Mouse (Mus musculus) gastrocnemius, postnatal 25 days (tissue): ENCODE measurements at regions not wholly inside any gene's neighbourhood (a gene's known extent, or its start where the extent isn't known, plus 50 kb on each side); places are given as distances from the start of the nearest gene placed in this dataset.

ENCODE experiments used
- DNase-seq: peaks from one replicate; pipeline ENCODE4 v3.0.0; 2022

DNA sequence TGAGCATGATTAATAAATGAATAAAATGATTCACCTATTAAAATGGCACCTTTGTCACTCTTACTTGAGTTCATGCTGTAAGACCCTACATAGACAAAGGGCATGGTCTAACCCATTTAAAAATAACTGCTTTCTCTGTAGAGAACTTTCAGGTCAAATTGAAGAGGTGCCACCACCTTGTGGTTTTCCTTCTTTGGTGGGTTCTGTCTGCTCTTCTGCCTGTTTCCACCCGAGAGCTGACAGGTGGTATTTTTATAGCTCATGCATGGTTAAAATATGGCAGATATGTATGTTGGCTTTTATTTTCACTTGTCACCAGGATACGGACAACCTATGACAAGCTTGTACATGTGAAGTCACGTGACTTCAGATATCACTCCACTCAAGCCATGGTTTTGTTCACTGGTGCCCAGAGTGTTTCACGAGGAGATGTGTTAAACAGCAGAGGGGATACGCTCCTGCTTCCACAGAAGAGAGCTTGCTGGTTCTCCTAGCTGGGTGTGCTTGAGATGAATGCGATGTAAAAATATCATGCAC lies 794.3 kb upstream of the Car8 start:
- DNase-seq = no peak

DNA sequence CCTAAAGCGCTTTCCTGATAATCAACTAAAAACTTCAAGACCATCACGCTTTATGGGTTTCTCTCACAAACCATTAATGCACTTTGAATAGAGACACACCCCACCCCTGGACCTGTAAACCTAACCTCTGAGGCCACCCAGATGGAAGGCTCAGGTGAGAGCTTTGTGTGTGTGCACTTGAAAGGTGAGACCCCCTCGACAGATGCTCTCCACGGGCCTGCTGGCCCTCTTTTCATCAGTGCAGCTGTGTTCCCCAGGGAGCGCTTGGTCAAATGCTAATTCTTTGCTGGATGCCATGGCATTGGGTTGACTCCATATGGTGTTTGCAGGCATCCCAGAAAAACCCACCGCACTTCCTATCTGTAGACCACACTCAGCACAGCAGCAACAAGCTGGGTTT lies 792.8 kb upstream of the Car8 start:
- no peak for DNase-seq

DNA sequence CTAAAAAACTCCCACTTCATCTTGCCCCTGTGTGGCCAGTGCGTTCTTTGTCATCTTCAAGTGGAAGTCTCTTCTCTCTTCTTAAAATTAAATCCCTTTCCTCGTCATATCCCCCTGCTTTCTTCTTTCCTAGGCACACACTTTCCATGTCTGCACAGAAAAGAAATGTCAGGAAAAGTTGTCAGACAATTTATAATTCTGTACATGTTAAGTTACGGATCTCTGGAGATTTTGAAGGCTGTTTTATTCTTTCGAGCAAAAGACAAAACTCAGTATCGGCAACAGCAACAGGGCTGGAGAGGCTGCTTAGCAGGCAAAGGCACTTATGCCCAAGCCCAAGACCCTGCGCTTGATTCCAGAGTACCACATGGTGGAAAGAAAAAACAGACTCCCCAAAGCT lies 790.1 kb upstream of the Car8 start:
- no peak for DNase-seq

DNA sequence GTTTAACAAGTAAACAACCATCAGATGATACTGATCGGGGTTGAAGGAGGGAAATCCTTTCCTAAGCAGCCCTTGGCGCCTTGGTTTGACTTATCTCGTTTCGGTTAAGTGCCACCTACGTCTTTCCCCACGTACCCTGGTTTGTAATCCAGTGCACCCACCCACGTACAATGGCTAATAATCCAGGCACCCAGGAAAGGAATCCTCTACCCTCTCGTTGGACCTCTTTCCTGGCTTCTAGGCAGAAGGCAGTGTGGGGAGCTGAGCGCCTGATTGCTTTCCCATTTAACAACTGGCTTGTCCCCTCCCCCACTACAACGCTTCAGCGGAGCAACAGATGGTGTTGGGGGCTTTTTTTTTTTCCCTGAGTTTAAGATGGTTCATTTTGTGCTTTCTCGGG lies 789.6 kb upstream of the Car8 start:
- DNase-seq = no peak

- peak; percentile 77 for DNase-seq
Observed at GRCm38 (mm10) chr4:9027798-9028404, 789.1 kb upstream of the Car8 start.

DNA sequence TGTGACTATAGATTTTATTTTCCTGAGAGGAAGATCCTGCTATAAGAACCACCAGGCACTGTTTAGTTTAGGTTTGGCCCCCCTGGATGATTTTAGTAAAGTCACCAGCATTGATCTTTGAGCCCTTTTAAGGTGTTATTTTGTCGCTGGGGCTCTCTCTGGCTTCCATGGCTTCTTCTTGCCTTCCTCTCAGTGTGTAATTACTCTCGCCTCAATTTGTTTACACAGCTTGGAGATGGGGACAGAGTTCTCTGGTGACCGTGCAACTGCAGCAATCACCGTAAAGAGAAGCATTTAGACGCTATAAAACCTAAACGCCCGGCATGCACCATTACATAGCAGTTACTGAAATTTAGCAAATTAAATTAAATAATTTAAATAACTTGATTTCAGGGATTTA lies 788.5 kb upstream of the Car8 start:
- DNase-seq = no peak

DNA sequence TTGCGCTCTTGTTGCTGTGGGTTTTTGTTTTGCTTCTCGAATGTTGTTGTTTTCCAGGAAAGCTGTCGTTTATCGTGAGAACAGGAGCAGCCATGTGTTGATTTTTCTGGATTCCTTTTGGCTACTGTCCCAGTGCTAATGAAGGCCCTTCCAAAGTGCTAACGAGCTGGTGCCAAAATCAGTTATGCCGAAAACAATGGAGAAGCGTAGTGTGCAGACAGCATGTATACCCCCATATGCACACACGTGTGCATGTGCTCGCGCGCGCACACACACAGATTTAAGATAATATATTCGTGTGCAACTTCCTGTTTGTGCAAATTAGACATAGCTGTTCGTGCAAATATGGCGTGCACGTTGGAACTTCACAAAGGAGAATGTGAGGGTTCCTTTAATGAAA lies 788.0 kb upstream of the Car8 start:
- DNase-seq = no peak

DNA sequence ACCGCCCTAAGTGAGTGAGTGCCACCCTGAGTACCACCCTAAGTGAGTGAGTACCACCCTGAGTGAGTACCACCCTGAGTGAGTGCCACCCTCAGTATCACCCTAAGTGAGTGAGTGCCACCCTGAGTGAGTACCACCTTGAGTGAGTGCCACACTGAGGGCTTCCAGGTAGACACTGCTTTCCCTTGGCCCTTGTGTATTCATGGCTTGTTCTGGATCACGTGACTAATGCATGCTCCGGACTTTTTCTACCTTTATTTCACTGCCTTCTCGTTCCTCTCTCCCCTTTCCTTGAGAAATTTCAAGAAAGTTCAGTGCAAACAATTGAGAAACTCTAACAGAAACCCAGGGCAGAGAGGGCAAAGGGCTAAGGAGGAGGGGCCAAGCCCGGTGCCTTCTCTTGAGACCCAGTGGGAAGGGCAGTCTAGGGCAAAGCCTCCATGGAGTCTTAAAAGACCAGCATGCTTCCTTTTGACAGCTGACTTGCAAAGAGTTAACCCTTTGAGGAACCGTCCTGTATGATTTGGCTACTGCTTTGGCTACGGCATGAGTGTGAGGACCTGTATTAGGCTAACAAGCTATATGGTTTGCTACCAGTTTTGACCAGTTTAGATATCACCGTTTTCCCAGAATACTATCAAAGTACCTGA lies 787.1 kb upstream of the Car8 start:
- DNase-seq = no peak

GRCm38 (mm10) chr4:9024216-9024925 lies 785.5 kb upstream of the Car8 start:
- peak; percentile 18 for DNase-seq

DNA sequence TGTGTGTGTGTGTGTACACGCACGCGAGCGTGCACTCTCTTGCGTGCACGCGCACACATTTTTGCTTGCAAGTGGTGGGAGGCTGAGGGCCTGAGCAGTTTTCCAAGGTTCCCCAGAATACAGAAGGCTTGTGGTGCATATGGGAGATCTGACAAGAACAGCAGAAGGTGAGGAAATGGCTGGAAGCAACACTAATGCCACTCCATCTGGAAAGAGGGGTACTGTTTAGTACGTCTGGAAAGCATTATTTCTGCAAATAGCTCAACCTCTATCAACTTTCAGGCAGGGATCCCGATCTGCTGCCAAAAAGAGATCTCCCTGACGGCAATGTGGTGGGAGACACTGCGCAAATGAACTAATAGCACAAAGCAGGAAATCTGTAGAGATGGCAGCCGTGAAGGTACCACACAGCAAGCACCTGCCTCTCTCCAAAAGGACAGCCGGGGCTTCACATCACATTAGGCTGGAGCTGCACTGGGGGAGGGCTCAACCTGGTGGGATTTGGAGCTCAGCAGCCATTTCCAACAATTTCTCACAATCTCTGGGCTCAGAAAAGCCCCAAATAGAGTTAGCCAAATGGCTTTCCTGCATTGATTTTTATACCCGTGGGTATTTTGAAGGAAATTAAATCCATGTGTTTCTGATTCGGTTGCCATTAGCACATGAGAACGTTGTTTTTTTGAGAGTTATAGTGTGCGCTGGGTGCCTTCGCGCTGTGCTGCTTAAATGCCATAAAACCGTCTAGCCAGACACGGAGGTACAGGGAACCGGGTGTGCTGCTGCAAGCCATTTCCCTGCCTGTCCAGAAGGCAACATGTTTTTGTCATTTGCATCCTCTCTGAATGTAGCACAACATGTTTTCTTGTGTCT lies 780.6 kb upstream of the Car8 start:
- DNase-seq = no peak

DNA sequence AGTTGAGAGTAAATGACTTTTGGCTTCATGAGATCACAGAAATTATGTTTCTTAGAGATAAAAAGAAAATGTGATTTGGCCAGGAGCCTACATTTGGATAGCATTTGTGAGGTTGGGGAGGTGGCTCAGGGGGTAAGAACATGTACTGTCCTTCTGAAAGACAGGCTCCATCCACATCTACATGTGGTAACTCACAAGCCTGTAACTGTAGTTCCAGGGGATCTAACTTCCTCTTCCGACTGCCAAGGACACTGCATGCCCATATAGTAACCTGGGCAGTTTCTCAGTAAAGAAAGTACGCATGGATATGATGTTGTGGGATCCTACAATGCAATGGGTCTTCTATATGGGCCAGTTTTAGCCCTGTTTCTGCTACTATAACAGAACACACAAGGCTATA lies 779.4 kb upstream of the Car8 start:
- no peak for DNase-seq

GRCm38 (mm10) chr4:9016504-9017040 lies 777.7 kb upstream of the Car8 start:
- no peak for DNase-seq

DNA sequence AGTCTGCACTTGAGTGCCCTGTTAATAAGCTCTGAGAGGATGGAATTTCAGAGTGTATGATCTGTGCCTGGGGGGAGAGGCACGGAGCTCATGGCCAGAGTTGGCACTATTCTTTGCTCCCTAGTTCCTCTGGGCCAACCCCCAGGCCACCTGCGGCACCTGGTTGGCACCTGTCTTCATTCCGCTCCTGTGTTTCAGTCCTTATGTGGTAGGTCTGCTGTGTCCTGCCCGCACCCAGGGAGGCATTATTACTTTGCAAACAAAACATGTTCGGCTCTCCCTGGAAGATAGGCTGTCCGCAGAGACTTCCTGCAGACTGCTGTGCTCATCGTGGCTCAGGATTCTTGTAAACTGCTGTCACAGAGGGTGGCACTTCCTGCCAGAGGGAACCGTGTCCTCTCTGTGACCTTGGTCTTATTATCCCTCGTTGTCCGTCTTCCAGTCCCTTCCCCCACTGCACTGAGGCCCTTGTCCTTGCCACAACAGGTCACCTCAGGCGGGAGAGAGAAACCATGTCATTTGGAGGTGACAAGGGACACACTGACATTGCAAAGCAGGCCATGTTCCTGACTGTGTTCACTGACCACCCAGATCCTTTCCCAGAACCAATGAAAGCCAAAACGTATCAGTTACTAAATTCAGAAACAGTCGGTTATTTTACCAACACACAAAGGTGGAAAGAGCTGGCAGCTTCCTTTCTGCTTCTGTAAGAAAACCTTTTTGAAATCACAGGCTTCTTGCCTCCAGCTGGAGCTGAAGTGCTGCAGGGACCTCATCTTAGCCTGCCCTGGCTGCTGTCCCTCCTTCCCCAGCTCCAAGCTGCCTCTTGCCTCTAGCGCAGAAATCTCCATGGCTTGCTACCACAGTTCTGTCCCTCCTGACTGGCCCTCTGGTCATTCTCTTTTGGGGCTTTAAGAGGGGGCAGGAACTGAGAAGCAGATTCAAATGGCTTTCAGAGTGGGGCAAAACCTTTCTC lies 777.0 kb upstream of the Car8 start:
- DNase-seq = no peak

DNA sequence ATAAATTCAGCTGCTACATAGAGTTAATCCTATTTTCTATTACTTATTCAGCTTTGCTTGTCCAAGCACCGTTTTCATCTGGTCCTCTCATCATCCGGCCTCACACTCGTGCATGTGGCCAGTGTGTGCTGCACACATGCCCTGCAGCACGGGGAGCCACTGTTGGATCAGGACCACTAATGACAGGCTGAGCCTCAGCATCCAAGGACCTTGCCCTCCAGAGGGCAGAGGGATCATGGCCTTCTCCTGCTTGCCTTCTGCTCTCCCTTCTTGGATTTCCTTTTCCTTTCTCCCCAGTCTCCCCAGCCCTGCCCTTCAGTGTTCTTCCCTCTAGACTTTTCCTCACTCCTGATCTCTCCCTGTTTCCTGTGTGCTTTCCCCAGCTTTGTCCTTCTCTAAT lies 776.1 kb upstream of the Car8 start:
- DNase-seq = no peak

GRCm38 (mm10) chr4:9012787-9013186 lies 773.9 kb upstream of the Car8 start:
- no peak for DNase-seq

GRCm38 (mm10) chr4:9011952-9012351 lies 773.1 kb upstream of the Car8 start:
- DNase-seq = no peak

- DNase-seq = no peak
Observed at GRCm38 (mm10) chr4:9011129-9011518, 772.3 kb upstream of the Car8 start.

DNA sequence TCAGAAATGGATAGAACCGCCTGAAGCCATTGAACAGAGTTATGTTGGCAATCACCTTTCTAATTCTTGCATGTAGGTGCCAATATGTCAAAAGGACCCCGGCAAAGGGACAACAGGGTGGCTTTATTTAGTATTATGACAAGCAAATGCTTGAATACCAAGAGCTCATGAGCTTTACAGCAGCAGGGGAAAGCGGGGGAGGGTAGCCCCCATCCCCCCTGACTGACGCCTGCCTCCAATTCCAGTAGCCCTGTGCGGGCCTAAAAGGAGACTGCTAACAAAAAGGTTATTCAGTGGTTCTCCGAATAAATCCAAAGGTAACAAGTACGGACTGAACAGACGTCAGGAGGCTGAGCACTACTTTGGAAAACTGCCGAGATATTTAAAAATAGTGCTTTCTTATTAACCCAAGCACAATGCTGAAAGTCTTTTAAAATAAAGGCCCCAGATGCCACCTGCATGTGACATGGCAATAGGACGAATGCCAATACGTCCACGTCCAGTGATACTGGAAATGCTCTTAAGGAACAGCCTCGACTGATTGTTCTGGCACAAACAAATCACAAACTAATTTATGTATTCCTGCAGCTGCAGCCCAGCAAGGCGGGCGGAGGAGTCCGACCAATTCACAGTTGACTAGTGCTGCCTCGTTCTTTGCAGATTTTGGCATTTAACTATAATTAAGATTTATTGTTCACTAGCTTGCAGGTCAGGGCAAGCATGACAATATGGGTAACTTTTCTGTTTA lies 771.7 kb upstream of the Car8 start:
- no peak for DNase-seq

GRCm38 (mm10) chr4:9009656-9010055 lies 770.8 kb upstream of the Car8 start:
- no peak for DNase-seq

- DNase-seq = no peak
Observed at GRCm38 (mm10) chr4:9005938-9006626, 767.2 kb upstream of the Car8 start.
